Mouse (Mus musculus) cerebellum, postnatal 25 days (tissue): Measurements from ENCODE around the gene Arntl2.
"Not testable (repeated sequence)": the region's sequence is repeated elsewhere in the genome, so short reads cannot be mapped to it uniquely, and the experiment has no call there.

Experiments used
- DNase-seq, 2 experiments: peaks; one replicate each; pipeline ENCODE4 v3.0.0; 2021; ENCODE audit warnings: mixed read lengths in 2 of 2

Arntl2 gene

DNA sequence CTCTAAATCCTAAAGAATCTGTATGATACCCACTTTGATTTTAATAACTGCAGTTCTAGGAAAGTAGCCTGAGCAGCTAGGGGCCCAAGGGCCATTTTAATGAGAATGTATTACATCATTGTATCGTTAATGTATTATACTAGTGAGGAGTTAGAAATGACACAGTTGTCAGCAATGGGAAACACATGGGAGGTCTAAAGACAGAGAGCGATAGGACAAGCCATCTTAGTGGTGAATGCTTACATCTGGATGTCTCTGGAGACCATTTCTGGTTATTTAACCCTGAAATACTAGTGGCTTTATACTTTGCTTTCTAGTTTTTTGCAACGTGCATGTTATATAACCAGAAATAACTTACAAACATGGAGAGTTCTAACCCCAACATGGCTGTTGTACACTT, 56.1 kb downstream of the Arntl2 start:
- no peak for DNase-seq

DNA sequence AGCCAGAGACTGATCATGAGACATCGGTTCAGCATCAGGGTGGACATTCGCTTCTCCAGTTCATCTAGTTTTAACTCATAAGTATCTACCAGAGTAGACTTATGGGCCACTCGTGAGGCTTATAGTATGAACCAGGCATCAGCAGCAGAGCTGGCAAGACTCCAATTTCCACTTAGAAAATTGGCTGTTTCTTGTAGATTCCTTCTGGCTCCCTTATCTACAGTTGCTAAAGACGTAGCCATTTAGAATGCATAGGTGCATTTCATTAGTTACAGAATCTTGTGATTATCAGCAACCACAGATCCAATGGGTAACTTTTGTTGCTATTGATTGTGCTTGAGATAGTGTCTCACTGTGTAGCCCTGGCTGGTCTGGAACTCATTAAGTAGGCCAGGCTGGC, 56.9 kb downstream of the Arntl2 start:
- no peak for DNase-seq

DNA sequence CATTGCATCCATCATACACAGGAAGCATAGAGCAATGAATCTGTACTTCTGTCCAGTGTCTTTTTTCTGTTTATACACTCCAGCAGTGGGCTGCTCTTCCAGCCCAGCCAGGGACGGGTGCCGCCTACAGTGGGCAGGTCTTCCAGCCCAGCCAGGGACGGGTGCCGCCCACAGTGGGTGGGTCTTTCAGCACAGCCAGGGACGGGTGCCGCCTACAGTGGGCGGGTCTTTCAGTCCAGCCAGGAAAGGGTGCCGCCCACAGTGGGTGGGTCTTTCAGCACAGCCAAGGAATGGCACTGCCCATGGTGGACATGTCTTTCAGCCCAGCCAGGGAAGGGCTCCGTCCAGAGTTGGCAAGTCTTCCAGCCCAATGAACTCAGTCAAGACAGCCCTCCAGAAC, 59.3 kb downstream of the Arntl2 start:
- no peak for DNase-seq

DNA sequence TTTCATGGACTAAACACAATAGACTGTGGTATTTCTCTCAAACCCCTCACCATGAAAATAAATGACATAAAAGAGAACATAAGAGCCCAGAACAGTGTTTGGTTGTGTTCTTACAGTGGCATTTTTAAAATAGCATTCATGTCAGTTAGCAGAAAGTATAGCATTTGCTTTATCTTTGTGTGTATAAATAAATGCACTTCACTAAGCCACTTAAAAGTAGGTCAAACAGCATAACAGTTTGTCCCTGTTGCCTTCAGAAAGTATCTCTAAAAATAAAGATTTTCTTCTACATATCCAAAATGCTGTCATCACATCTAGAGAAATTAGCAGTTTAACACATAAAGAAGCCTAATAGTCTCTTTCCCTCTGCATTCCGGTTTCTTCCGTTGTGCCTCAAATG, 61.5 kb downstream of the Arntl2 start:
- DNase-seq, result no peak

DNA sequence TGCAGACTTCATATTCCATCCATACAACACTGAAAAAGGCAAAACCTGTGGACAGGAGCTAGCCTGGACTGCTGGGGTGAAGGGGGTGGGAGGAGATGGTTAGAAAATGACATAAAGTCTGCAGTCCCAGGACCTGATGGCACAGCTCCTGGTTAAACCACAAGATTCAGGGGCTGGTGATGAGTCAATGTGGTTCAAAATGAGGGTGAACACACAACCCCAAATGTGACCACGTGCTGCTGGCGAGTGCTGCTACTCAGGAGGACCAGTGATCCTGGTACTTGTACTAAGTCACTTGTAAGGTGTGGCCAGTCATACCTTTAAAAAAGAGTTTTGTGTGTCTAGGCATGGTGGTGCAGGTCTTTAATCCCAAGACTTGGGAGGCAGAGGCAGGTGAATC, 67.3 kb downstream of the Arntl2 start:
- no peak for DNase-seq

- not testable (repeated sequence) for DNase-seq
Observed at GRCm38 (mm10) chr6:146864370-146864769, 68.5 kb downstream of the Arntl2 start.

- DNase-seq, result no peak
Observed at GRCm38 (mm10) chr6:146865701-146866100, 69.8 kb downstream of the Arntl2 start.

GRCm38 (mm10) chr6:146871975-146872374, 76.1 kb downstream of the Arntl2 start:
- no peak for DNase-seq

DNA sequence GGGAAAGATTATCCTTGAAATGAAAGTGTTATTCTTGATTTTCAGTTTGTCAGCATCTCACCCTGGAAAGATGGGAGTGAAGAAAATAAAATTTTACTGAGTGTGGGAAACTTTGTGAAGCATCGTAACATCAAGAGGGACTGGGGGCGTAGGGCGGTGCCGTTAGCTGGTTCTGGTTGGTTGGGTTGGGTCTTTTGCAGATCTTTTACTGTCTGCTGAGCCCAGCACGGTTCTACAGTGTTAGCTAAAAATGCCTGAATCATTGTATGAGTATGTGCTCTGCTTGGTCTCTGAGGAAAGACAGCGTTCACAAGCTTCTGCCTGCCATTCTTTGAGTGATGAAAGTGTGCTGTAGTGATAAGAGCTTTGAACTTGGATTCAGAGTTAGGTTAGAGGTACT, 78.6 kb downstream of the Arntl2 start:
- DNase-seq, result no peak

- no peak for DNase-seq
Observed at GRCm38 (mm10) chr6:146876820-146877219, 81.0 kb downstream of the Arntl2 start.

DNA sequence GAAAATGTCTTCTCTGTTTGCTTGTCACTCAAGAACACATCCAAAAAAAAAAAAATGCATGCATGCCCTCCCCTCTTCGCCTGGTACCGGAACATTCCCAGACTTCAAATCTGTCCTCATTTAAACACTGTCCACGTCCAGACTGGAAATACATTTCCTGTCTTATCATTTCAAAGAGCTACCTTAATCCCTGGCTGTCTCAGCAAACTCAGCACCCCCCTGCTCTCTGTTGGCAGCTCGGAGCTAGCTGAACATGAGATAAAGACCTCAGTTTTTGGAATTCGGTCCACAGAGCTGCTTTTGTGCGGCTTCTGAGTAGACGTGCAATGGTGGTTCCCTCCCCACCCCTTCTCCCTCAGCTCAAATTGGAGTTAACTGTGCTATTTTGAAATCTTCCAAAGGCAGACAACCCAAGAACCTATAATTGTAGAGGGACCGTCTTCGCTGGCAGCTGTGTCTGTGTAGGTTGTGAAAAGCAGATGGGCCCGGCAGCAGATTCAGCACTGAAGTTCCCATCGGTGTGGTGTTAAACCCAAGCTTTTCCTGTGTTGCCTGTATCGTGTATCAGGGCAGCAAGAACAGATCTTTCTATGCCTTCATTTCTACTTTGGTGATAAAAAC, 81.7 kb downstream of the Arntl2 start:
- DNase-seq, result no peak

- DNase-seq, result no peak
Observed at GRCm38 (mm10) chr6:146878926-146879325, 83.1 kb downstream of the Arntl2 start.

DNA sequence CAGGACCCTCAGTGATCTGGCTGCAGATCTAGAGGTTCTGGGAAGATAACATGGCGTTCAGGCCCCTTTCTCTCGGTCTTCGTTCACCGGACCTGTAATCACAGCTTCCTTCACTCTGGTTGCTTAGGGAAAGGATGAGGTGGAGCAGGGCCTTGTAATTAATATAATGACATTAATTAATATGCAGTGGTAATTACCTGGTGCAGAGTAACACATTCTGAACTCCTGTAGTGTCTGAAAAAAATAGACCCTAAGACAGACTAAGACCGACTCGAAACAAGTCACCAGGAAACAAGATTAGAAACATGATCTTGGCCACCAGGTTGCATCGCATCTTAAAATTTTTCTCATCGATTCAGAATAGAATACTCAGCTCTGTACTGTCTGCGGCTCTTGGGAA, 84.0 kb downstream of the Arntl2 start:
- no peak for DNase-seq

DNA sequence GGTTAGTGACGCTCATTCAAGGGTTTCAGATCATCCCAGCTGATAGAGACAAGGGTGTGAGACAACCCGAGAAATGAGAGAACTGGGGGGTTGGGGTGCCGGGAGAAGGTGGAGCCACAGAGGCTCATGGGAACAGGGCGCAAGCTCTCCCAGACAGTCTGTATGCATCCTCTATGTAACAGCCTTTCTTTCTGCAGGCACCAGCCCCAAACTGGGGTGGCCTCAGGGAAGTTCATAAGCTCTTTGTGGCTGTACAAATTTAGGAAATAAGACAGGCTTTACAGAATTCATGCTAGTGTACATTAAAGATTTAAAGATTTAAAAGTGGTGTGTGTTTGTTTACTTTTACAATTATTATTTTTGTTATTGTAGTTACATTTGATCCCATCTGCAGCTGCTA, 84.4 kb downstream of the Arntl2 start:
- DNase-seq, result no peak

GRCm38 (mm10) chr6:146881896-146882770, 86.3 kb downstream of the Arntl2 start:
- no peak for DNase-seq
